ENCODE assay signal across 8 mouse cellular contexts in the genomic region with DNA sequence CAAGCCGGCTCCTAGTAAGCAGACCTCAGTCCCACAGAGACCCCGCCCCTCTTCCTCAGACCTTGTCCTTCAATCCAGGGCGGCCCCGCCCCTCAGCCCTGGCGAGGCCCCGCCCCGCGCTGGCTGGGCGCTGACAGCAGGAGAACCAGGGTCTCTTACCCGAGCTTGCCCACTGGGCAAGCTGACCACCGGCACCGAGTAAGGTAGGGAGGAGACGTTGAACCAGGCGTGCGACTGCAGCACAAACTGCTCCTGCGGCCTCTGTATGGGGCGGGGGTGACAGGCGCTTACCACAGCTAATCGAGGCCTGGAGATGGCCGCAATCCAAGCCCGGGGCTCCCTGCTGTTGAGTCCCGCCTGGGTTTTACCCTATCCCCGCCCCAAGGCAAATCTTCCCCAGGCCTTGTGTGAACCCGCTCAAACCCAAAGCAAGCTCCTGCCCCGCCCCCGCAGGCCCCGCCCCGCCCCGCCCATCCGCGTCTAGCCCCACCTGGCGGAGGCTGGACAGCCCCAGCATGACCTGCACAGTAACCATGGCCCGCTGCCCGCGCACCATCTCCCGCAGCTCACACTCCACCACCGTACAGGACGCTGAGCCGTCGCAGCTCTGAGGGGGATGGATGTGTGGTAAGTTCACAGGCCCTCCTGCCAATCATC. TPM values are rescaled to one million over a fixed set of nuclear protein-coding genes. Genes with fewer than 3 reads are reported as not detected.
DNase-seq lines count a peak whose midpoint lies in the region; ATAC-seq and TF ChIP-seq lines count a peak whose summit lies in the region.

No protein-coding gene starts in this region.

- ATAC-seq in forebrain, embryonic 14.5 days = peak; percentile 89

- peak overlapping the region; percentile 63 for H3K4me3 ChIP-seq in layer of hippocampus, adult 2 months
- H3K4me3 ChIP-seq in forebrain, embryonic 14.5 days (ENCODE audit: low read depth, low read length) = peak overlapping the region; percentile 45
- H3K4me3 ChIP-seq in hindbrain, embryonic 10.5 days = peak overlapping the region; percentile 64
- peak overlapping the region; percentile 65 for H3K4me3 ChIP-seq in limb, embryonic 10.5 days
- peak overlapping the region; percentile 65 for H3K4me3 ChIP-seq in midbrain, embryonic 10.5 days

- no peaks in the 10 kb centered on the region for H3K9me3 ChIP-seq in forebrain, embryonic 14.5 days (replicated peaks; ENCODE audit: control insufficient read depth, low read length)
- H3K9me3 ChIP-seq in hindbrain, embryonic 10.5 days = no peaks in the 10 kb centered on the region
- H3K9me3 ChIP-seq in limb, embryonic 10.5 days (replicated peaks) = no peaks in the 10 kb centered on the region
- no peaks in the 10 kb centered on the region for H3K9me3 ChIP-seq in midbrain, embryonic 10.5 days (replicated peaks)

- peak overlapping the region; percentile 51 for H3K9ac ChIP-seq in forebrain, embryonic 14.5 days (ENCODE audit: low read length)

- no peaks in the 10 kb centered on the region for H3K36me3 ChIP-seq in forebrain, embryonic 14.5 days (ENCODE audit: control insufficient read depth, insufficient read depth, low read length)
- H3K36me3 ChIP-seq in hindbrain, embryonic 10.5 days = no peaks in the 10 kb centered on the region
- no peaks in the 10 kb centered on the region for H3K36me3 ChIP-seq in limb, embryonic 10.5 days
- H3K36me3 ChIP-seq in midbrain, embryonic 10.5 days = no peaks in the 10 kb centered on the region

- TF ChIP-seq CTCF in layer of hippocampus, adult 2 months (conservative IDR thresholded peaks at IDR 0.05) = peak; percentile 41

- H3K4me2 ChIP-seq in forebrain, embryonic 14.5 days (ENCODE audit: low read length) = peak overlapping the region; percentile 80

- WGBS in forebrain, embryonic 14.5 days = under 1% methylated on average over 40 of the region's 40 CpGs
- WGBS in hindbrain, embryonic 10.5 days = under 1% methylated on average over 40 of the region's 40 CpGs
- whole genome bisulfite sequencing in limb, embryonic 10.5 days = 1% methylated on average over 40 of the region's 40 CpGs
- under 1% methylated on average over 40 of the region's 40 CpGs for WGBS in midbrain, embryonic 10.5 days

- H3K27ac ChIP-seq in layer of hippocampus, adult 2 months = peak overlapping the region; percentile 59; the same call in 1 of the 2 replicates
- no peak overlapping the region for H3K27ac ChIP-seq in forebrain, embryonic 14.5 days (ENCODE audit: low read depth, low read length)
- peak overlapping the region; percentile 75 for H3K27ac ChIP-seq in hindbrain, embryonic 10.5 days
- H3K27ac ChIP-seq in limb, embryonic 10.5 days = peak overlapping the region; percentile 66; the same call in 1 of the 2 replicates
- H3K27ac ChIP-seq in midbrain, embryonic 10.5 days (replicated peaks) = peak overlapping the region; percentile 75

- peak in 1 of 2 experiments; percentile 34 for DNase-seq in layer of hippocampus, adult 2 months (ENCODE audit: low spot score in 2 of 2)
- no peak for DNase-seq in layer of hippocampus, postnatal 36 days
- DNase-seq in cerebellum, adult 11 months = peak; percentile 68
- DNase-seq in forebrain, embryonic 14.5 days (ENCODE audit: low spot score) = peak; percentile 86
- DNase-seq in hindbrain, embryonic 10.5 days (ENCODE audit: low spot score) = peak; percentile 83
- DNase-seq in limb, embryonic 10.5 days (ENCODE audit: low spot score) = peak; percentile 93
- DNase-seq in midbrain, embryonic 10.5 days (ENCODE audit: low spot score) = peak; percentile 84
- DNase-seq in spleen, postnatal 36 days (ENCODE audit: low spot score in 2 of 2) = peak; percentile 40 to 47

- H3K4me1 ChIP-seq in forebrain, embryonic 14.5 days (ENCODE audit: control insufficient read depth, insufficient read depth, low read length) = peaks cover 8% of the 10 kb centered on the region
- H3K4me1 ChIP-seq in hindbrain, embryonic 10.5 days (replicated peaks) = peaks cover 33% of the 10 kb centered on the region
- H3K4me1 ChIP-seq in limb, embryonic 10.5 days = peaks cover 30% of the 10 kb centered on the region
- peaks cover 32% of the 10 kb centered on the region for H3K4me1 ChIP-seq in midbrain, embryonic 10.5 days

- H3K27me3 ChIP-seq in forebrain, embryonic 14.5 days (replicated peaks; ENCODE audit: control insufficient read depth, insufficient read depth, low read length) = peaks cover 6% of the 10 kb centered on the region; the same call in 1 of the 2 replicates
- peaks cover 86% of the 10 kb centered on the region for H3K27me3 ChIP-seq in hindbrain, embryonic 10.5 days (ENCODE audit: insufficient read depth, poor library complexity, severe bottlenecking)
- peaks cover 84% of the 10 kb centered on the region for H3K27me3 ChIP-seq in limb, embryonic 10.5 days (ENCODE audit: low read depth, poor library complexity, severe bottlenecking)
- H3K27me3 ChIP-seq in midbrain, embryonic 10.5 days (ENCODE audit: low read depth, poor library complexity, severe bottlenecking) = peaks cover 80% of the 10 kb centered on the region

RNA-seq across cellular contexts. Expression of a gene that starts 8.4 kb away (rescaled TPM):
- 100 to 1,000 TPM in 1 of 2 experiments, 10 to 100 TPM in 1; 92.5 to 102 TPM for total RNA-seq in layer of hippocampus, adult 2 months (2021)
- 100 to 1,000 TPM in 1 of 2 experiments, 10 to 100 TPM in 1; 97.3 to 111 TPM for total RNA-seq in layer of hippocampus, postnatal 36 days (2021)
- 26.0 and 27.8 TPM in 2 replicates for polyA plus RNA-seq in forebrain, embryonic 14.5 days (2014; fragmentation: Nextera tagmentation; extraction: Ambion mirVana)
- polyA plus RNA-seq in hindbrain, embryonic 10.5 days (2016; fragmentation: Nextera tagmentation; extraction: Ambion mirVana) = 5.2 and 8.3 TPM in 2 replicates
- 3.7 and 4.2 TPM in 2 replicates for polyA plus RNA-seq in limb, embryonic 10.5 days (2016; fragmentation: Nextera tagmentation; extraction: Ambion mirVana)
- 3.0 and 4.0 TPM in 2 replicates for polyA plus RNA-seq in midbrain, embryonic 10.5 days (2016; fragmentation: Nextera tagmentation; extraction: Ambion mirVana)

RNA-seq across cellular contexts. Expression of a gene that starts 14.1 kb away (rescaled TPM):
- 1 to 10 TPM; 2.3 to 3.5 TPM for total RNA-seq in layer of hippocampus, adult 2 months (2021)
- total RNA-seq in layer of hippocampus, postnatal 36 days (2021) = 1 to 10 TPM; 1.3 to 3.8 TPM
- 4.3 and 5.3 TPM in 2 replicates for polyA plus RNA-seq in forebrain, embryonic 14.5 days (2014; fragmentation: Nextera tagmentation; extraction: Ambion mirVana)
- 5.6 and 8.3 TPM in 2 replicates for polyA plus RNA-seq in hindbrain, embryonic 10.5 days (2016; fragmentation: Nextera tagmentation; extraction: Ambion mirVana)
- polyA plus RNA-seq in limb, embryonic 10.5 days (2016; fragmentation: Nextera tagmentation; extraction: Ambion mirVana) = 4.6 and 5.3 TPM in 2 replicates
- 5.8 and 6.9 TPM in 2 replicates for polyA plus RNA-seq in midbrain, embryonic 10.5 days (2016; fragmentation: Nextera tagmentation; extraction: Ambion mirVana)

RNA-seq across cellular contexts. Expression of a gene that starts 25.8 kb away (rescaled TPM):
- 10 to 100 TPM; 60.6 to 66.4 TPM for total RNA-seq in layer of hippocampus, adult 2 months (2021)
- 10 to 100 TPM; 60.3 to 68.3 TPM for total RNA-seq in layer of hippocampus, postnatal 36 days (2021)
- 28.6 and 38.8 TPM in 2 replicates for polyA plus RNA-seq in forebrain, embryonic 14.5 days (2014; fragmentation: Nextera tagmentation; extraction: Ambion mirVana)
- 76.8 and 88.9 TPM in 2 replicates for polyA plus RNA-seq in hindbrain, embryonic 10.5 days (2016; fragmentation: Nextera tagmentation; extraction: Ambion mirVana)
- 78.5 and 93.2 TPM in 2 replicates for polyA plus RNA-seq in limb, embryonic 10.5 days (2016; fragmentation: Nextera tagmentation; extraction: Ambion mirVana)
- 63.5 and 77.1 TPM in 2 replicates for polyA plus RNA-seq in midbrain, embryonic 10.5 days (2016; fragmentation: Nextera tagmentation; extraction: Ambion mirVana)

RNA-seq across cellular contexts. Expression of a gene that starts 48.1 kb away (rescaled TPM):
- total RNA-seq in layer of hippocampus, adult 2 months (2021) = 10 to 100 TPM; 62.5 to 62.6 TPM
- total RNA-seq in layer of hippocampus, postnatal 36 days (2021) = 10 to 100 TPM; 61.9 to 64.0 TPM
- polyA plus RNA-seq in forebrain, embryonic 14.5 days (2014; fragmentation: Nextera tagmentation; extraction: Ambion mirVana) = 145 and 149 TPM in 2 replicates
- polyA plus RNA-seq in hindbrain, embryonic 10.5 days (2016; fragmentation: Nextera tagmentation; extraction: Ambion mirVana) = 236 TPM in 2 replicates
- polyA plus RNA-seq in limb, embryonic 10.5 days (2016; fragmentation: Nextera tagmentation; extraction: Ambion mirVana) = 209 and 242 TPM in 2 replicates
- 234 and 249 TPM in 2 replicates for polyA plus RNA-seq in midbrain, embryonic 10.5 days (2016; fragmentation: Nextera tagmentation; extraction: Ambion mirVana)

Comparison
In these comparisons a context has a peak if more than half of its experiments do, and no peak if none do; other contexts are left out.
1. DNase-seq: peak in cerebellum, adult 11 months (single experiment), forebrain, embryonic 14.5 days (single experiment), hindbrain, embryonic 10.5 days (single experiment), limb, embryonic 10.5 days (single experiment), midbrain, embryonic 10.5 days (single experiment) and spleen, postnatal 36 days (2 of 2); none in layer of hippocampus, postnatal 36 days (0 of 2).
2. Peak in every context shown above with its lines, with median percentiles within 50 percentile points of each other: H3K4me3 ChIP-seq.